Mouse (Mus musculus) c-Kit-positive CD71-negative TER-119-negative erythroid progenitor cells, embryonic 14.5 days (primary cell): ENCODE data around the gene Rab15.
"Not testable (repeated sequence)": the region's sequence is repeated elsewhere in the genome, so short reads cannot be mapped to it uniquely, and the experiment has no call there.

Source experiments
- DNase-seq: peaks from one replicate; pipeline ENCODE4 v3.0.0-alpha.2; 2013; ENCODE audit warnings: low read depth

The Rab15 gene

DNA sequence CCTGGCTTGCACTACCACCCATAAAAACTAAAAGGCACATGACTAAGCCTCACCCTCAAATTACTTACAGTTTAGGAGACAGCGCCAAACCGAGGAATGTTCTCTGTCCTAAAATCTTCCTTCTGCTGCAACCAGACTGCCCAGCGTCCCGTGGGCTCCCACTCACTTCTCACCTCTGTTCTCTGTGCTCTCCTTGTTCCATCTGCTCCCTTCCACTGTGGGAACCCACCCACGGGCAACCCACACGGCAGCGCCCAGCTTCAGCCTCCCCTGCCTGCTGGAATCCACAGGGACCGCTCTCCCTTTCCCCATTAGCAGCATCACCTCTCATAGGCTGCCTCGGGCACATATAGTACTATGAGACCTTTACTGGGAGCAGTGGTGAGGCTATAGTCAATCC is 3.8 kb downstream of the Rab15 start:
- no peak for DNase-seq

- no peak for DNase-seq
Observed at GRCm38 (mm10) chr12:76818120-76818519, 4.6 kb downstream of the Rab15 start.

DNA sequence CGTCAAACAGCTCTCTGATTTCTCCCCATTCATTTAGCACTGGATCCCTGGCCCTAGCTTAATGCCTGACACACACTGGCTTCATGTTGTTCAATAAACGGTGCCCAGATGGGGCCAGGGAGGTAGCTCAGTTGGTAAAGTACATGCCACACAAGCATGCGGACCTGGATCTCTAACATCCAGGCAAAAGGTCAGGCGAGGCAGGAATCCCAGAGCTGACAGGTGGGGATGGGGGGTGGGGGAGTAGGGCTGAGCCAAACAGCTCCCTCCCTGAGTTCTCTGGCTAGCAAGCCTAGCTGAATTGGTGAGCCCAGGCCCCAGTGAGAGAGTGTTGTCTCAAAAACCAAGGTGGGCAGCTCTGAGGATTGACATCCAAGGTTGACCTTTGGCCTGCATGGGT is 5.5 kb downstream of the Rab15 start:
- no peak for DNase-seq

DNA sequence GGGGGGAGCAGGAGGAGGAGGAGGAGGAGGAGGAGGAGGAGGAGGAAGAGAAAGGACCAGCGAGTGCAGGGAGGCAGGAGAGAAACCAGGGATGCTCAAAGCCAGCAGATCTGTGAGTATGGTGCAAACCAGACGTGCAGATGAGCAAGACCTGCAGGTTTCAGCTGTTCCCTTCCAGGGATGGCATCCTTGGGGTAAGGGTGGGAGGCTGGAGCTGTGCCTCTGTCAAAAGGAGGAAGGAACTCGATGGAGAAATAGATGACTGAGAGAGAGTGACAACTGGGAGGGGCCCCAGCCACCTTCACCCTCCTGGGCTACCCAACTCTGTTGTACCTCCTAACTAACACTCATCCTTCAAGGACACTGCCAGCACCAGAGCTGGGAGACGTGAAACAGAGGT is 6.0 kb downstream of the Rab15 start:
- no peak for DNase-seq

DNA sequence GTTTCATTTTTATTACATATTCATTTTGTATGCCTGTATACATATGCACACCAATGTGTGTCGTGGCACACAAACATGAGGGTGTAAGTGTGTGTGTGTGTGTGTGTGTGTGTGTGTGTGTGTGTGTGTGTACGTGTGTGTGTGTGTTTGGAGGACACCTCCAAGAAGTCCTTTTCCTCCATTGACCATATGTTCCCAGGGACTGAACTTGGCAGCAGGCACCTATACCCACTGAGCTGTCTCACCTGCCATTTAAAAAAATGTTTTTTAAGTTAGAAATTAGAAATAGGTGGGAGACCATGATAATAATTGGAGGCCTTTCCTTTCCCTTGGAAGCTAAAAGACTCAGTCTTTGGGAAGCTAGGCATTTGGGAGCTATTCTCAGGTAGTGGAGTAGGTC is 8.6 kb downstream of the Rab15 start:
- DNase-seq = no peak

GRCm38 (mm10) chr12:76813543-76813942 is 9.2 kb downstream of the Rab15 start:
- no peak for DNase-seq

DNA sequence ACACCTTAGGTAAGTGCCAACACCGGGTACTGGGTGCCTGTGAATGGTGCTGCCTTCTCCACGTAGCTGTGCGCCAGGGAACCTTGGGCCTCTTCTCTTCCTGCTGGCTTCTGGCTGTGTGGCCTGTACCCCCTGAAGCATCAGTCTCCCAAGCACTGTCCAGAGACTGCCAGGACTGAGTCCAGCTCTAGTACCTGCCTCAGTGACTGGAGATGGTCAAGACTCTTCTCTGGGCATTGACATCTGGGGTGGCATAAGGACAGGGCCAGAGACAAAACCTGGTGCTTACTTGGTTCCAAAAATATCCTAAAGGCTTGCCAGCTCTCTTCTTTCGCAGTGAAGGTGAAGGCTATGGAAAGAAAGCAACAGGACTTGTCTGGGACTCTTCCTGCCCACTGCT is 11.7 kb downstream of the Rab15 start:
- no peak for DNase-seq

DNA sequence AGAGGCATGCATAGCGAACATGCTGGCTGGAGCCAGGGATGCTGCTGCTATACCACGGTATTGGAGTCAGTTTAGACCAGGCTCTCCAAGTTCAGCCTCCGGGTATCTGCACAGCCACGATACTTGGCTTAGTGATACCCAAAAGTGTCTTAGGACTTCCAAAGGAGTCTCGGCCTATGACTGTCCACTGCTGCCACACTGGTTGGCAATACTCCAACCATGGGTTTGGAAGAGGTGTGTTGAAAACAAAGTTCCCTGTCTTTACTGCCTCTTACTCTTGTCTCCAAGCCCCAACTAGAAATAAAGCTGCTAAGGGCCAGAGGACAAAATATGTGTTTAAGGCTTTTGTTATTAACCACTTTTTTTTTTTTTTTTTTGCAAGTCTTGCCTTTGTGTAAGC is 12.2 kb downstream of the Rab15 start:
- no peak for DNase-seq

GRCm38 (mm10) chr12:76807796-76808195 is 14.9 kb downstream of the Rab15 start:
- DNase-seq = no peak

GRCm38 (mm10) chr12:76805056-76805811 is 17.5 kb downstream of the Rab15 start:
- DNase-seq = no peak

- peak; percentile 37 for DNase-seq
Observed at GRCm38 (mm10) chr12:76803700-76804252, 18.9 kb downstream of the Rab15 start.

DNA sequence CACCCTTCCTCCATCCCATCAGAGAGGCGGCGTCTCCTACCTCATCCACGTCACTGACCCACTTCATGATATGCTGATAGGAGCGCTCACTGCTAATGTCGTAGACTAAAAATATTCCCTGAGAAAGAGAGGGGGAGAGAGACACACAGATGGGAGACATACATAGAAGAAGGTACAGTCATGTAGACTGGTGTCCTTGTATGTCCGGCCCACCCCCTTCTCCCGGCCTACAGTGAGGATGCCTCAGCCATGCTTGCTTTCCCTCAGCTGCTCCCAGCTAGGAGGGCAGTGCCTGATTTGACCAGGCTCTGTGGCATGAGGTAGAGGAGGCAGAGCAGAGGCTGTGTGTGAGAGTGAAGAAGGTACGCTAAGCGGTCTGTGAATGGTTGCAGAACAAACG is 19.7 kb downstream of the Rab15 start:
- no peak for DNase-seq

GRCm38 (mm10) chr12:76798008-76798720 is 24.5 kb downstream of the Rab15 start:
- DNase-seq = no peak

DNA sequence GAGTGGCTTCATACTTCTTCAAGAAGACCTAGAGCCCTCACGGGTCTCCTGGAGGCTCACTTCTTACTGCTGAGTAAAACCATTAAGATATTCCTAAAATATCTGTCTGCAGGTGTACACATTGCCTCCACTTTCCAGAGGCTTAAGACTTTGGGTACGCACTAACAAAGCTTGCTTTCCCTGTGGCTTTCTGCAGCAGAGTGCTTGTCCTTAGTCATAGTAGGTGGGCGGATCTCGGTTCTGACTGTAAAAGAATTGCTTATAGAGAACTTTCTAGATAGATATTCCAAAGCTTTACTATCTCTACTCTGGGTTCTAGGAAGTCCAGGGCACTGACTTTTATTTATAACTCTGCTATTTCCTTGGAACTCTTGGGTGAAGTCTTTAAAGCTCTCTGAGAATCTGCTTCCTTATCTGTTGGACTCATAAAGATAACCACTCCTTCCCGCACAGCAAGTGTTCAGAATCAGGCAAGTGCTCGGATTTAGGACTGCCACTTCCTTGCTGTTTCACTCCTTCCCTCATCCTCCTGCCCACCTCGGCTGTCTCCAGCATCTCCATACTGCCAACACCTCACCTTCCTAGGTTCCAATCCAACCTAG is 25.7 kb downstream of the Rab15 start:
- DNase-seq = no peak

GRCm38 (mm10) chr12:76795350-76795749 is 27.4 kb downstream of the Rab15 start, which contains the start of gene Gpx2:
Gene Gpx2, minus strand, starts transcription at chr12:76795554.
- no peak for DNase-seq

- DNase-seq = not testable (repeated sequence)
Observed at GRCm38 (mm10) chr12:76792540-76792939, 30.2 kb downstream of the Rab15 start.

GRCm38 (mm10) chr12:76790446-76791084 is 32.1 kb downstream of the Rab15 start:
- DNase-seq = no peak

GRCm38 (mm10) chr12:76784056-76784619 is 38.6 kb downstream of the Rab15 start:
- no peak for DNase-seq

DNA sequence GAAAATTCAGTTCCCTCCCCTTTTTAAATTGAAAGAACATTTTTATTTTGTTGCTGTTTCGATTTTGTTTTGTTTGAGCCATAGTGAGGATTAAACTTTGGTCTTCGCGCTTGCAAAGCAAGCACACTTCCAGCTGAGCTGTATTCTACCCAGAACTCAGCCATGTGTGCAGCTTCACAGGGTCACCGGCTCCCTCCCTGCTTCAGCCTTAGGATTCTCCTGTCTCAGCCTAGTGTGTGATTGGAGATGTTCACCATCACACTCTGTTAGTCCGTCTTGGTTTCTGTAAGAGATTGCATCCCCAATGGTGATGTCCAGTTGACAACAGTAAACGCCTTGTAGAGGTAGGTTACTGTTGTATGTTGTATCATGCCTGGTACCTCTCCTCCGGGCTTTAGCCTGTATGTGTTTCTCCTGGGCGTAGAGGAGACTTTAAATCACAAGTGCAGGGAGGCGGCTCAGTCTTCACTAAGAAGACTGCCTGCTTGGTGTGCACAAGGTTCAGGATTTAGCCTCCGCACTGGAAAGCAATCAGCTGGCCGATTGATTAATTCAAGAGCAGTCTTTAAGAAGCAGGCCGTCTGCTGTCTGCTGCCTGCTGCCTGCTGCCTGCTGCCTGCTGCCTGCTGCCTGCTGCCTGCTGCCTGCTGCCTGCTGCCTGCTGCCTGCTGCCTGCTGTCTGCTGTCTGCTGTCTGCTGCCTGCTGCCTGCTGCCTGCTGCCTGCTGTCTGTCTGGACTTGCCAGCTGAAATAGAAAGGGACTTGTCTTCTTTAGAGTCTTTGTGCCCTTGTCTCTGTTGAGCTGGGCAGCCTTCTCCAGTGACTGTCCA is 41.9 kb downstream of the Rab15 start:
- DNase-seq = no peak

DNA sequence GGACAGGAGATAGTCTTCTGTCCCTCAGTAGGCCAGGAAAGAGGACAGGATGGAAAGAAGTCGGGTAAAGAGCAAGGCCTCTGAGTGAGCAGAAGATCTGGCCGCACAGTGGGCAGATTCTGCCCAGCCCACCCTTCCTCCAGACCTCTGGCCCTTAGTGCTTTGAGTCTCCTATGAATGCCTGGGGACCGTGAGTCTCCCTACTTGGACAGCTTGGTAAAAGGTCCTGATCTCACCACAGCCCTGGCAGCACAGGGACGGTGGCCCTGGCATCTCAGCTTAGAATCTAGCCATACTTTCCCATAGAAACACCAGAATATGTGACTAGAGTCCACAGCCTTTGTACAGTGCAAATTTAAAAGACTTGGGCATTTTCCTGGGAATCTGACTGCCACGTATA is 42.8 kb downstream of the Rab15 start:
- DNase-seq = no peak
